In the genomic region with DNA sequence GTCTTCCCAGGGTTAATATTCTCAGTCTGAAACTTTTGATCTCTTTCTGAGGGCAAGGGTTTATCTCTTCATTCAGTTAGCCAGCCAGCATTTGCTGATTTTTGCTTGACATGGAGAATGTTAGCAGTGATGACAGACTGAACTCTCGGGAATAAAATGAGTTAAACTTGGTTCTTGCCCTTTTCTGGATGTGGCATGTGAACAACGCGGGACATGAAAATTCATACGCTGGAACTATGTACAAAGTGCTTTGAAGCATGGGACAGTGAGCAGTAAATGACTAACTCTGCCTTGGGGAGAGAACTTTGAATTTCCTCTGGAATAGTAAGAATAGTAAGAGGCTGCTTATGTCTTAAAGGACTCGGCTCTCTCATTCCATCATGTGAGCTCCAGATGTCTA, we compare ENCODE assay signal across 12 mouse cellular contexts.
"Had no signal": no experiment of that assay in that cellular context is flagged by ENCODE, and none has a peak within 500 bp of the region (broad histone marks: within the 10 kb centered on the region; RNA-seq: fewer than 3 reads in every experiment).

No protein-coding gene starts in this region.

- ATAC-seq: midbrain, embryonic 16.5 days had no signal

- H3K36me3 ChIP-seq: limb, embryonic 13.5 days; midbrain, embryonic 12.5 days; neural tube, embryonic 13.5 days; stomach, embryonic 15.5 days had no signal

- H3K27ac ChIP-seq: layer of hippocampus, adult 2 months; limb, embryonic 13.5 days; liver, embryonic 14.5 days; midbrain, embryonic 12.5 days; neural tube, embryonic 13.5 days; stomach, embryonic 15.5 days had no signal

- DNase-seq: left cerebral cortex, postnatal 4 days; lung, adult 18-20 months; retina, postnatal 1 day; right cerebral cortex, postnatal 14 days; thymus, postnatal 4 days had no signal

- H3K4me3 ChIP-seq: layer of hippocampus, adult 2 months; limb, embryonic 13.5 days; midbrain, embryonic 12.5 days; neural tube, embryonic 13.5 days; stomach, embryonic 15.5 days had no signal

- H3K9me3 ChIP-seq: limb, embryonic 13.5 days; midbrain, embryonic 12.5 days; neural tube, embryonic 13.5 days; stomach, embryonic 15.5 days had no signal

- H3K4me1 ChIP-seq: limb, embryonic 13.5 days; midbrain, embryonic 12.5 days; neural tube, embryonic 13.5 days; stomach, embryonic 15.5 days had no signal

- H3K4me2 ChIP-seq: limb, embryonic 13.5 days; midbrain, embryonic 12.5 days; neural tube, embryonic 13.5 days; stomach, embryonic 15.5 days had no signal

- H3K9ac ChIP-seq: limb, embryonic 13.5 days; liver, embryonic 14.5 days; midbrain, embryonic 12.5 days; neural tube, embryonic 13.5 days; stomach, embryonic 15.5 days had no signal

- H3K27me3 ChIP-seq: limb, embryonic 13.5 days; midbrain, embryonic 12.5 days; neural tube, embryonic 13.5 days; stomach, embryonic 15.5 days had no signal
